Mouse (Mus musculus) bone marrow, adult 2 months (tissue): ENCODE results near the gene Cd27. TPM values are rescaled to one million over a fixed set of nuclear protein-coding genes. Genes with fewer than 3 reads are reported as not detected.

Experiments used
- H3K27ac ChIP-seq: fragments of 200-500 bp; 2 replicates; pipeline ENCODE4 v1.5.1; 2012; ENCODE audit warnings: low read depth, mild to moderate bottlenecking, control low read depth, inconsistent platforms, low read length; ENCODE audit not compliant: control insufficient read depth, poor library complexity, insufficient read depth
- H3K4me1 ChIP-seq: fragments of 200-500 bp; 2 replicates; pipeline ENCODE4 v1.6.1; 2011; ENCODE audit warnings: low read length; ENCODE audit not compliant: control insufficient read depth, insufficient read depth
- H3K4me3 ChIP-seq: fragments of 200-500 bp; replicated peaks from 2 replicates; pipeline ENCODE3; 2011; ENCODE audit warnings: mild to moderate bottlenecking, low read depth, low read length, control low read depth; ENCODE audit not compliant: control insufficient read depth
- CTCF ChIP-seq: fragments of 200-500 bp; IDR thresholded peaks from 2 replicates; pipeline ENCODE4 v1.5.1; 2011; ENCODE audit warnings: low read length, control low read depth; ENCODE audit not compliant: control insufficient read depth, insufficient read depth
- POLR2A ChIP-seq: fragments of 200-500 bp; IDR thresholded peaks from 2 replicates; pipeline ENCODE4 v1.6.1; 2011; ENCODE audit warnings: low read depth, mild to moderate bottlenecking, control low read depth, low read length, borderline replicate concordance; ENCODE audit not compliant: control insufficient read depth
- WGBS: fragments of 180-500 bp; shearing (Covaris S2); methylation state at CpG from one replicate; pipeline ENCODE4 v1.1.7; 2018; 5-methylcytosine and 5-hydroxymethylcytosine counted together
- polyA plus RNA-seq: library from polyadenylated mRNA; stranded (reverse); fragments of >200 nt; gene quantifications from 2 replicates; pipeline ENCODE4 v1.2.4, GENCODE M21; 2011; ENCODE audit warnings: low replicate concordance; ENCODE audit not compliant: missing spikeins, insufficient read depth, insufficient read length

Gene Cd27
- polyA plus RNA-seq, 1 experiment, result 7.0 TPM

- 42% methylated on average over 2 of the region's 2 CpGs for WGBS
- no peak overlapping the region for H3K4me3 ChIP-seq
- peaks cover 5% of the 10 kb centered on the region for H3K4me1 ChIP-seq
- TF ChIP-seq POLR2A (no peak), CTCF (no peak)
- no peak overlapping the region for H3K27ac ChIP-seq
These were observed 19.9 kb downstream of the Cd27 start for GRCm38 (mm10) chr6:125216898-125217297.

- Histone ChIP-seq H3K27ac (peak within 1 kb of the TSS; percentile 94), H3K4me1 (peaks cover 5% of the 10 kb centered on the region), H3K4me3 (peak within 1 kb of the TSS; percentile 78)
- TF ChIP-seq CTCF (no peak), POLR2A (peak; percentile 96)
- under 1% methylated on average over 48 of the region's 48 CpGs for WGBS
These were observed 21.5 kb downstream of the Cd27 start, which contains the start of gene Vamp1 for GRCm38 (mm10) chr6:125215148-125215954. Gene Vamp1, plus strand, starts transcription at chr6:125215551.

GRCm38 (mm10) chr6:125213715-125214114 lies 23.1 kb downstream of the Cd27 start:
- Histone ChIP-seq H3K4me1 (peaks cover 4% of the 10 kb centered on the region), H3K27ac (no peak overlapping the region), H3K4me3 (no peak overlapping the region)
- 83% methylated on average over 6 of the region's 6 CpGs for WGBS
- TF ChIP-seq CTCF (no peak), POLR2A (no peak)

- TF ChIP-seq POLR2A (no peak), CTCF (no peak)
- peaks cover 2% of the 10 kb centered on the region for H3K4me1 ChIP-seq
- WGBS, result 76% methylated on average over 6 of the region's 6 CpGs
- H3K4me3 ChIP-seq, result no peak overlapping the region
- no peak overlapping the region for H3K27ac ChIP-seq
These were observed 23.7 kb downstream of the Cd27 start for GRCm38 (mm10) chr6:125213129-125213528.

GRCm38 (mm10) chr6:125212621-125213020 lies 24.2 kb downstream of the Cd27 start:
- 34% methylated on average over 2 of the region's 2 CpGs for WGBS
- H3K27ac ChIP-seq, result no peak overlapping the region
- no peak overlapping the region for H3K4me3 ChIP-seq
- peaks cover 2% of the 10 kb centered on the region for H3K4me1 ChIP-seq
- TF ChIP-seq CTCF (no peak), POLR2A (no peak)

- WGBS, result 83% methylated on average over 1 of the region's 1 CpGs
- Histone ChIP-seq H3K27ac (no peak overlapping the region), H3K4me3 (no peak overlapping the region), H3K4me1 (no peaks in the 10 kb centered on the region; the same call in none of the 2 replicates)
- TF ChIP-seq CTCF, result no peak
- no peak for TF ChIP-seq POLR2A
These were observed 26.4 kb downstream of the Cd27 start for GRCm38 (mm10) chr6:125210436-125210835.

- H3K4me3 ChIP-seq, result no peak overlapping the region
- H3K27ac ChIP-seq, result no peak overlapping the region
- no peaks in the 10 kb centered on the region for H3K4me1 ChIP-seq
- TF ChIP-seq CTCF (no peak), POLR2A (no peak)
- WGBS, result 79% methylated on average over 5 of the region's 5 CpGs
These were observed 39.6 kb downstream of the Cd27 start for GRCm38 (mm10) chr6:125197166-125197565.

- no peak overlapping the region for H3K4me3 ChIP-seq
- TF ChIP-seq POLR2A, result no peak
- TF ChIP-seq CTCF, result no peak
- H3K27ac ChIP-seq, result no peak overlapping the region
- WGBS, result 73% methylated on average over 3 of the region's 3 CpGs
- no peaks in the 10 kb centered on the region for H3K4me1 ChIP-seq
These were observed 40.5 kb downstream of the Cd27 start for GRCm38 (mm10) chr6:125196301-125196700.

GRCm38 (mm10) chr6:125195541-125196075 lies 41.2 kb downstream of the Cd27 start:
- 80% methylated on average over 1 of the region's 1 CpGs for WGBS
- TF ChIP-seq POLR2A (no peak), CTCF (no peak)
- H3K4me3 ChIP-seq, result no peak overlapping the region
- no peak overlapping the region for H3K27ac ChIP-seq
- H3K4me1 ChIP-seq, result peaks cover 1% of the 10 kb centered on the region; the same call in 1 of the 2 replicates
